Mouse (Mus musculus): ENCODE results near the gene Echs1.
"Not testable (repeated sequence)": the region's sequence is repeated elsewhere in the genome, so short reads cannot be mapped to it uniquely, and the experiment has no call there.

Gene Echs1

GRCm38 (mm10) chr7:140116329-140117054, at the start of gene Echs1:
TSS of gene Echs1 (minus strand) at chr7:140116476.
- peak; percentile 93 to 94 for DNase-seq

- no peak for DNase-seq
These were observed 48.4 kb upstream of the Echs1 start, which contains the start of gene Olfr522 for GRCm38 (mm10) chr7:140164664-140165063. TSS of gene Olfr522 (minus strand) at chr7:140164764.

GRCm38 (mm10) chr7:140160363-140160762, 44.1 kb upstream of the Echs1 start:
- no peak for DNase-seq

- DNase-seq = no peak
These were observed 38.1 kb upstream of the Echs1 start, which contains the start of gene Sprn for GRCm38 (mm10) chr7:140154218-140154927. TSS of gene Sprn (minus strand) at chr7:140154877.

- DNase-seq = no peak
These were observed 37.5 kb upstream of the Echs1 start for GRCm38 (mm10) chr7:140153829-140154217.

GRCm38 (mm10) chr7:140153383-140153782, 37.1 kb upstream of the Echs1 start:
- DNase-seq = no peak

- no peak for DNase-seq
These were observed 28.3 kb upstream of the Echs1 start for GRCm38 (mm10) chr7:140144550-140144949.

- peak; percentile 41 to 74 for DNase-seq
These were observed 25.1 kb upstream of the Echs1 start for GRCm38 (mm10) chr7:140141350-140141749.

GRCm38 (mm10) chr7:140138021-140138310, 21.7 kb upstream of the Echs1 start:
- DNase-seq = no peak

GRCm38 (mm10) chr7:140137135-140138020, 21.1 kb upstream of the Echs1 start, which contains the start of gene Mtg1:
TSS of gene Mtg1 (plus strand) at chr7:140137564.
- peak; percentile 95 to 97 for DNase-seq

- no peak for DNase-seq
These were observed 19.0 kb upstream of the Echs1 start for GRCm38 (mm10) chr7:140135106-140135770.

- not testable (repeated sequence) for DNase-seq
These were observed 17.8 kb upstream of the Echs1 start for GRCm38 (mm10) chr7:140134033-140134432.

- not testable (repeated sequence) for DNase-seq
These were observed 15.9 kb upstream of the Echs1 start for GRCm38 (mm10) chr7:140132184-140132583.

- no peak for DNase-seq
These were observed 11.6 kb upstream of the Echs1 start for GRCm38 (mm10) chr7:140127911-140128310.

GRCm38 (mm10) chr7:140126934-140127333, 10.7 kb upstream of the Echs1 start:
- no peak for DNase-seq

- no peak for DNase-seq
These were observed 9.7 kb upstream of the Echs1 start for GRCm38 (mm10) chr7:140126022-140126350.

GRCm38 (mm10) chr7:140125278-140126021, 9.2 kb upstream of the Echs1 start:
- peak; percentile 95 to 96 for DNase-seq

GRCm38 (mm10) chr7:140124382-140124781, 8.1 kb upstream of the Echs1 start:
- DNase-seq = no peak

- DNase-seq = no peak
These were observed 6.5 kb upstream of the Echs1 start for GRCm38 (mm10) chr7:140122765-140123164.

GRCm38 (mm10) chr7:140121338-140121910, 5.1 kb upstream of the Echs1 start:
- no peak for DNase-seq

GRCm38 (mm10) chr7:140120484-140120883, 4.2 kb upstream of the Echs1 start:
- no peak for DNase-seq

Data from kidney, adult 8-10 months (tissue).